16 mouse cellular contexts compared by ENCODE assay signal in genomic region chr5:105909671-105910070, GRCm38 (mm10).
"Had no signal": no experiment of that assay in that cellular context is flagged by ENCODE, and none has a peak within 500 bp of the region (broad histone marks: within the 10 kb centered on the region; RNA-seq: fewer than 3 reads in every experiment).

No protein-coding gene starts in this region.

- ATAC-seq: hindbrain, postnatal 0 days; intestine, embryonic 16.5 days had no signal

- DNase-seq: gastrocnemius, adult 2 months; gastrocnemius, postnatal 10 days; gastrocnemius, postnatal 25 days; heart, adult 11 months; heart, adult 2 months; heart, postnatal 14 days; heart, postnatal 36 days; kidney, adult 11 months; kidney, adult 8-10 months; kidney, postnatal 10 days; kidney, postnatal 25 days; kidney, postnatal 4 days; liver; liver, embryonic 13.5 days had no signal
